Mouse (Mus musculus): ENCODE results near the gene Gm5617. TPM values are rescaled to one million over a fixed set of nuclear protein-coding genes. Genes with fewer than 3 reads are reported as not detected.
"Not testable (repeated sequence)": the region's sequence is repeated elsewhere in the genome, so short reads cannot be mapped to it uniquely, and the experiment has no call there.

Gene Gm5617
- total and polyA plus RNA-seq, 3 experiments, result 47.1 to 149 (median 47.9) TPM

DNA sequence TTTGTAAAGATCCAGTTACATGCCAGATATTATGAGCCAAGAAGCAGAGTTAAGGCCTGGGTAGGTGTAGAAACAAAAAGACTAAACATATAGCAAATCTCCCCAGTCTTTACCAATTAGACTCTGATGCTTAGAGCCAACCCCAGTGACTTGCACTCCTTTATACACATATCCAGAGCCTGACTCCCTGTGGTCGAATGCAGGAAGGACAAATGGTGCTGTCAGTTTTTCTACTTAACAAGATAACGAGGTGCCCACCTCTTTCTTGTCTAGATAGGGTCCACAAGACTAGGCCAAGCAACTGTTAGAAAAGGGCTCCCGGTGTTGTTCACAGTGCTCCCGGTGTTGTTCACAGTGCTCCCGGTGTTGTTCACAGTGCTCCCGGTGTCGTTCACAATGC is 6.0 kb downstream of the Gm5617 start:
- no peak for DNase-seq

- no peak for DNase-seq
Measured at GRCm38 (mm10) chr9:48503001-48503400, 7.8 kb downstream of the Gm5617 start.

DNA sequence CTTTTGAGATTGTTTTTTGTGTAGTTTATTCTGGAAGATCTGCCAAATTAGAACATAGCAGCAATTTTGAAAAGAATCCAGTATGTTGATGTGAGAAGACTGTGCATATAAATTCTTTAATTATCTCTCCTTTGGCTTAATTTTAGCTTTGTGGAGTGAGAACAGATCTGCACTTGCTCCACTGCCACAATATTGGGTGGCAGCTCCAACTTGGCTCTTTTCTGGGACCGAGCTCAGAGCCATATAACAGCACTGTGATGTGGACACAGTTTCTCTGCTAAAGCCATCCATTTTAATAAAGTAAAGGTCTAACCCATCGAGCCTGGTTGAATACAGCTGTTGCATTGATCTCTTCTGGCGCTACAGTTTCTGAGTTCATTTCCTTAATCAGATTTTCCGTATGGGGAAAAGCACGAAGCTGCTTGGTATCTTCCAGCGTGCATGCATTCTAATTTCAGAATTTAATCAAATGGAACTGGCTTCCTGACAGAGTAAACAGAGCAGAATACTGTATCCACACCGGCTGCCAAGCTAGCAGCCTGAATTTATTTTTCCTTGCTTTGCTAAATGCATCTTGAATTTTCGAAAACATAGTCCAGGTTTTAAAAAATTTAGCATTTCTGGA is 9.6 kb downstream of the Gm5617 start:
- DNase-seq, result no peak

DNA sequence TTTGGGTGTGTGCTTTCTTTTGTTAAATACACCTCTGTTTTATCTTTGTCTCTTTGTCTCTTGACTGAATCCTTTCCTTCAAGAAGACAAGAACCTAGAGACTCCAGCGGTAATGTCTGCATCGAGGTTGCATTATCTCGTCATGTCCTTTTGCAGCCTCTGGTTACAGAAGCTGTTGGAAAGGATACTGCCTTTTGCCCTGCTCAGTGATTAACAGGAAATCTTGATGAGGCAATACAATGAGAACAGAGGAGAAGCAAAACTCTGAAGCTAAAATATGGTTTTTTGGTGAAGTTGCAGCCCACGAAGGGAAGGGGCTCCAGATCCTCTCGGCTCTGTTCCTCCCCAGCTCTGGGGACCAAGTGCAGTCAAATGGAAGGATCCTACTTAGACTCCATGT is 14.9 kb downstream of the Gm5617 start:
- DNase-seq, result no peak

DNA sequence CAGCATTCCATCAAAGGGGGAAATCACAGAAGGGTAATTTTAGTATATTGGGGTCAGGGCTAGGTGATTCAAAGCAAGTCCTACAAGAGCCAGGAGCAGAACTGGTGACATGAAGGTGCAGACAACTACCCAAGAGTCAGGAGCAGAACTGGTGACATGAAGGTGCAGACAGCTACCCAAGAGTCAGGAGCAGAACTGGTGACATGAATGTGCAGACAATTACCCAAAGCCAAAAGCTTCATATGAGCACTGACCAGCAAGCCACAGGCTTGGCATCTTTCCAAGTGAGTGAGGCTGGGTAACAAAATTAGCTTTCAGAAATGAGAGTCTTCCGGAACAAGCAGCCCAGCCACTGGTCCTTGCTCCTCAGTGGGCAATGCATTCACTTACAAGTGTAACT is 20.1 kb downstream of the Gm5617 start:
- no peak for DNase-seq

- no peak for DNase-seq
Measured at GRCm38 (mm10) chr9:48516615-48517371, 21.6 kb downstream of the Gm5617 start.

DNA sequence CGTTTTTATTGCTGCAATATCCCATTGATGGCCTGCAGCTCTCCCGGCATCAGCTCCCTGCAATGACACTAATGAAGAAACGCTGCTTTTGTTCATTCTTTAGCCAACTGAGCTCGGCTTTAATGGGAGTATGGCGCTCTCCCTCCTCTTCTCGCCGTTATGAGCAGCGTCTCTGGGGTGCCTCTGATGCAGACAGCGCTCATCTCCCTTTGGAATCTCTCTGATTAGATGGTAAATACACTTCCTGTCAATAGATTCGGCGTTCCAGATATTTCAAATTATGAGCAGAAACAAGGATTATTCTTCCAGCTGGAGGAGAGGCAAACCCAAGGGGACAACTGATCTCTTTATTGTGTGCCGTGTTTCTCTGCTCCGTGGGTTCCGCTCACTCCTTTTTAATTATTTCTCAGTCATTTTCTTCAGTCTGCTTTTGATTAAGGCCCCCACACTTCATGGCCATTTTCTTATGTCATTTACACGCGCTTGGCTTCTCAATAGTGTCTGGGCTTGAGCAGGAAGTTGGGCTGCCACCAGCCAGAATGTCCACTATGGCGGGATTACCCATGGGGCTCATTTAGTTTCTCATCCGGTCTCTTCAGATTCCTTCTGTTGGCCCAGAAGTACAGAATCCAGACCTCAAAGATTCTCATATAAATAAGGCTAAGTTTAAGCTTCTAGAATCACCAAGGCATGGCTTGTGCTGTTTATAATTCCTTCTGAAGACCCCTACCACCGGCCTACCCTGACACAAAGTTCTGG is 22.3 kb downstream of the Gm5617 start:
- no peak for DNase-seq

- DNase-seq, result peak; percentile 61
Measured at GRCm38 (mm10) chr9:48520405-48520804, 25.2 kb downstream of the Gm5617 start.

- no peak for DNase-seq
Measured at GRCm38 (mm10) chr9:48525566-48525965, 30.3 kb downstream of the Gm5617 start.

GRCm38 (mm10) chr9:48526520-48526919 is 31.3 kb downstream of the Gm5617 start:
- DNase-seq, result no peak

DNA sequence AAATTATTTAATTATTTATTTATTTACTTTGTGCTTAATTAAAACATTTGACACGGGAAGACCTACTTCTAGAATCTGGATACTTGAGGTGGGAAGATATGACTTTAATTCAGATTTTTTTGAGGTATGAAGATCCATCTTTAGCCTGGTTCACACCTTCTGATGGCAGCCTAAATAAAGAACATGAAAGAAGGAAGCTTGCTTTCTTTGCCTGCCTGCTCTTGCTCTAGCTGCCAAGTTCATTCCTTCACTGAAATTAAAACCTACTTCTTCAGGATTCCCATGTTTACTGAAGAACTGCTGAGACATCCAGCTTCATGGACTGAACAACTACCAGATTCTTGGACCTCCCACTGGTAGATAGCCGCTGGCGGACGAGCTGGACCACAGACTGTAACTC is 36.1 kb downstream of the Gm5617 start:
- DNase-seq, result no peak

- DNase-seq, result no peak
Measured at GRCm38 (mm10) chr9:48532203-48532602, 37.0 kb downstream of the Gm5617 start.

DNA sequence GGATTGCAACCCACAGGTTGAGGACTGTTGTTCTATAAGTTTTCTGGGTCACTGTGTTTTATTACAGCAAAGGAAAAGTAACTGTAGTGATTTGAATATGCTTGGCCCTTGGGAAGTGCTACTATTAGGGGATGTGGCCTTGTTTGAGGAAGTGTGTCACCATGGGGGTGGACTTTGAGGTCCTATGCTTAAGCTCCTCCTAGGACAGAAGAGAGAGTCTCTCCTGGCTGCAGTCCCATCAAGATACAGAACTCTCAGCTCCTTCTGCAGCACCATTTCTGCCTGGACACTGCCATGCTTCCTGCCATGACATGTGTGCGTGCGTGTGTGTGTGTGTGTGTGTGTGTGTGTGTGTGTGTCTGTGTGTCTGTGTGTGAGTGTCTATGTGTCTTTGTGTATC is 37.5 kb downstream of the Gm5617 start:
- no peak for DNase-seq

GRCm38 (mm10) chr9:48536414-48536813 is 41.2 kb downstream of the Gm5617 start:
- DNase-seq, result no peak

DNA sequence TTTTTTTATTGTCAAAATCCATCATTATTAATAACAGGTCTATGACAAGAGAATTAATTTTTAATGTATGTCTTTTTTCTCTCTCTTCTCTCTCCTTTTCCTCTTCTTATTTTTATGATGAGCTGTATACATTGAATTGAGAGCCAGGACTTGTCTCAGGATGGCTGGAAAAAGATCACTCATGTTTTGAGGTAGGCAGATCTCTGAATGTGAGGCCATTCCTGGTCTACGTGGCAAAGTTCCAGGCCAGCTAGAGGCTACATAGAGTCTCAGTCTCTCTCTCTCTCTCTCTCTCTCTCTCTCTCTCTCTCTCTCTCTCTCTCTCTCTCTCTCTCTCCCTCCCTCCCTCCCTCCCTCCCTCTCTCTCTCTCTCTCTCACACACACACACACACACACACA is 42.4 kb downstream of the Gm5617 start:
- not testable (repeated sequence) for DNase-seq

DNA sequence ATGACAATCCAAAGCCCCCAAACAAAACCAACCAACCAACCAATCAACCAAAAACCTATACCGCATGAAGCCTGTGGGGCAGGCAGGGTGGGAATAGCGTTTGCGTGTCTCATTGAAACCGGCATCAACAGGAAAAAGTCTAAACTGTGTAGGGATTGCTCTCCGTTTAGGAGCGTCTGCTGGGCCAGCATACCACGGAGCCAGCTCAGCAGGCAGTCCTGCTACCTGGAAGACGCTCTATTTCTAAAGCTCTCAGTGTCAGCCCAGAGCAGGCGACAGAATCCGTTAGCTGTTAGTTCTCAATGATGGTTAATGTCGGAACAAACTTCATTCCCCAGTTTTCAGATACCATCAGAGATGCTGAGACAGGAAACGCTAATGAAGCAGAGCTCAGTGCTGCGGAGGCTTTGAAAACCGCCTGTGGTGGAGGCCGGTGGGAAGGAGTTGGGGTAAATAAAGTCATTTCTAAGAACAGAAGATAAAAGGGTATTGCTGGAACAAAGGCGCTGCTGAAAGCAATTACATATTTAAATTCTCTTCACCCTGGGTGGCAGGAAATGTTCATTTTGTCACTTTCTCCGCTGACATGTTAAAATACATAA is 42.9 kb downstream of the Gm5617 start:
- no peak for DNase-seq

GRCm38 (mm10) chr9:48538688-48539087 is 43.4 kb downstream of the Gm5617 start:
- DNase-seq, result no peak

Small RNAs within 50 kb of the gene (microRNA-seq; reads per million reads assigned to microRNA genes)
- 0 reads per million in 2 experiments for gene Gm23653

Other genes with a start within 250 kb of the Gm5617 start
- gene Nxpe2, start 142.0 kb upstream of the Gm5617 start, total RNA-seq (2021), result 1 to 10 TPM in 1 of 2 experiments, under 1 TPM in 1; 0.61 to 1.5 TPM
- 0.13 and 0.42 TPM in 2 replicates for gene Nxpe2, start 142.0 kb upstream of the Gm5617 start, polyA plus RNA-seq (2012; rRNA removed)
- gene Rexo2, start 14.8 kb upstream of the Gm5617 start, total RNA-seq (2021), result 100 to 1,000 TPM; 143 to 150 TPM
- 52.6 and 65.1 TPM in 2 replicates for gene Rexo2, start 14.8 kb upstream of the Gm5617 start, polyA plus RNA-seq (2012; rRNA removed)
- 10 to 100 TPM; 65.6 to 70.5 TPM for gene Rbm7, start 143 bp upstream of the Gm5617 start, total RNA-seq (2021)
- gene Rbm7, start 143 bp upstream of the Gm5617 start, polyA plus RNA-seq (2012; rRNA removed), result 10.1 and 11.0 TPM in 2 replicates
- 100 to 1,000 TPM in 1 of 2 experiments, 10 to 100 TPM in 1; 25.8 to 147 TPM for gene Nnmt, start 109.7 kb downstream of the Gm5617 start, total RNA-seq (2021)
- 4.1 and 9.5 TPM in 2 replicates for gene Nnmt, start 109.7 kb downstream of the Gm5617 start, polyA plus RNA-seq (2012; rRNA removed)